Comparison of ENCODE assay signal across 12 mouse cellular contexts in genomic region chr8:12105106-12105901, GRCm38 (mm10).
DNase-seq lines count a peak whose midpoint lies in the region; ATAC-seq and TF ChIP-seq lines count a peak whose summit lies in the region.
"Had no signal": no experiment of that assay in that cellular context is flagged by ENCODE, and none has a peak within 500 bp of the region (broad histone marks: within the 10 kb centered on the region; RNA-seq: fewer than 3 reads in every experiment).

No protein-coding gene starts in this region.

- H3K4me1 ChIP-seq in forebrain, embryonic 15.5 days, result peaks cover 26% of the 10 kb centered on the region
- H3K4me1 ChIP-seq in midbrain, embryonic 13.5 days (replicated peaks), result peaks cover 46% of the 10 kb centered on the region
- H3K4me1 ChIP-seq in liver, embryonic 11.5 days (replicated peaks; ENCODE audit: control insufficient read depth, insufficient read depth, low read length), result no peaks in the 10 kb centered on the region

- no peak overlapping the region for H3K4me3 ChIP-seq in forebrain, embryonic 15.5 days
- no peak overlapping the region for H3K4me3 ChIP-seq in midbrain, embryonic 13.5 days (replicated peaks)
- H3K4me3 ChIP-seq in liver, embryonic 11.5 days (ENCODE audit: low read depth, low read length), result no peak overlapping the region

- H3K27ac ChIP-seq in forebrain, embryonic 15.5 days (replicated peaks), result peak overlapping the region; percentile 63
- peak overlapping the region; percentile 37 for H3K27ac ChIP-seq in midbrain, embryonic 13.5 days
- no peak overlapping the region for H3K27ac ChIP-seq in liver, embryonic 11.5 days (ENCODE audit: low read depth, low read length)

- peak; percentile 28 for DNase-seq in ES-CJ7 (ENCODE audit: low read depth, low spot score)
- DNase-seq in brain, embryonic 14.5 days (ENCODE audit: low read depth), result peak; percentile 78
- no peak for DNase-seq in liver, embryonic 11.5 days (ENCODE audit: low spot score)
- no peak for DNase-seq in spleen, postnatal 4 days (ENCODE audit: low spot score in 2 of 2)
- DNase-seq in adrenal gland, adult 18-20 months (ENCODE audit: low spot score in 2 of 2), result no peak
- DNase-seq in cerebellum, postnatal 36 days, result no peak
- DNase-seq: adrenal gland, postnatal 10 days; heart, adult 18-20 months; lung, adult 2 months; right cerebral cortex, postnatal 4 days had no signal

- 0 out of 2 replicates have a peak, but pooled peaks cover 10% of the 10 kb centered on the region for H3K27me3 ChIP-seq in forebrain, embryonic 15.5 days
- H3K27me3 ChIP-seq in midbrain, embryonic 13.5 days, result peaks cover 63% of the 10 kb centered on the region
- H3K27me3 ChIP-seq in liver, embryonic 11.5 days (replicated peaks; ENCODE audit: control insufficient read depth, insufficient read depth, low read length), result no peaks in the 10 kb centered on the region

- no peaks in the 10 kb centered on the region for H3K9me3 ChIP-seq in forebrain, embryonic 15.5 days
- H3K9me3 ChIP-seq in midbrain, embryonic 13.5 days, result 0 out of 2 replicates have a peak, but pooled peaks cover 7% of the 10 kb centered on the region
- H3K9me3 ChIP-seq in liver, embryonic 11.5 days (ENCODE audit: control insufficient read depth, low read length), result no peaks in the 10 kb centered on the region

- 6% methylated on average over 15 of the region's 15 CpGs for WGBS in forebrain, embryonic 15.5 days
- 3% methylated on average over 15 of the region's 15 CpGs for WGBS in midbrain, embryonic 13.5 days
- WGBS in liver, embryonic 11.5 days, result 61% methylated on average over 15 of the region's 15 CpGs

- H3K9ac ChIP-seq in forebrain, embryonic 15.5 days (replicated peaks), result no peak overlapping the region
- no peak overlapping the region for H3K9ac ChIP-seq in midbrain, embryonic 13.5 days (replicated peaks)
- H3K9ac ChIP-seq in liver, embryonic 11.5 days (ENCODE audit: low read depth, low read length), result no peak overlapping the region

- TF ChIP-seq POLR2A in brain, embryonic 14.5 days (IDR thresholded peaks at IDR 0.05; ENCODE audit: borderline replicate concordance, extremely low read depth, insufficient read depth, insufficient read length, poor library complexity, severe bottlenecking), result no peak

- ATAC-seq in forebrain, embryonic 15.5 days (replicated peaks), result peak; percentile 44
- ATAC-seq in midbrain, embryonic 13.5 days, result peak; percentile 81
- ATAC-seq in liver, embryonic 11.5 days (replicated peaks; ENCODE audit: low FRiP score), result no peak

- H3K36me3 ChIP-seq in forebrain, embryonic 15.5 days, result no peaks in the 10 kb centered on the region
- no peaks in the 10 kb centered on the region for H3K36me3 ChIP-seq in midbrain, embryonic 13.5 days
- no peaks in the 10 kb centered on the region for H3K36me3 ChIP-seq in liver, embryonic 11.5 days (ENCODE audit: control insufficient read depth, insufficient read depth, low read length)

- H3K4me2 ChIP-seq in forebrain, embryonic 15.5 days (replicated peaks), result 0 out of 2 replicates have a peak overlapping the region, but pooled peaks have one; percentile 8
- H3K4me2 ChIP-seq in midbrain, embryonic 13.5 days (replicated peaks), result peak overlapping the region; percentile 24
- no peak overlapping the region for H3K4me2 ChIP-seq in liver, embryonic 11.5 days

- TF ChIP-seq CTCF in brain, embryonic 14.5 days (IDR thresholded peaks at IDR 0.05; ENCODE audit: borderline replicate concordance, extremely low read depth, insufficient read depth, insufficient read length), result peak; percentile 4; the same call in 1 of the 2 replicates

Comparison
In these comparisons a context has a peak if more than half of its experiments do, and no peak if none do; other contexts are left out.
1. DNase-seq: peak in ES-CJ7 (single experiment) and brain, embryonic 14.5 days (single experiment); none in liver, embryonic 11.5 days (single experiment), spleen, postnatal 4 days (0 of 2), adrenal gland, adult 18-20 months (0 of 2) and cerebellum, postnatal 36 days (0 of 2).